ENCODE assay signal across 12 mouse cellular contexts in genomic region chr11:78820337-78821000, GRCm38 (mm10). TPM values are rescaled to one million over a fixed set of nuclear protein-coding genes. Genes with fewer than 3 reads are reported as not detected.
DNase-seq lines count a peak whose midpoint lies in the region; ATAC-seq lines count a peak whose summit lies in the region.
"Had no signal": no experiment of that assay in that cellular context is flagged by ENCODE, and none has a peak within 500 bp of the region (broad histone marks: within the 10 kb centered on the region; RNA-seq: fewer than 3 reads in every experiment).

No protein-coding gene starts in this region.

- H3K9me3 ChIP-seq in kidney, embryonic 14.5 days (ENCODE audit: control insufficient read depth, low read length): no peaks in the 10 kb centered on the region
- H3K9me3 ChIP-seq: heart, embryonic 15.5 days had no signal

- H3K9ac ChIP-seq in kidney, embryonic 14.5 days (ENCODE audit: low read depth, low read length): 0 out of 2 replicates have a peak overlapping the region, but pooled peaks have one; percentile 4
- H3K9ac ChIP-seq: heart, embryonic 15.5 days had no signal

- no peak overlapping the region; the same call in 1 of the 2 replicates for H3K4me2 ChIP-seq in kidney, embryonic 14.5 days (replicated peaks; ENCODE audit: low read depth, low read length)
- H3K4me2 ChIP-seq: heart, embryonic 15.5 days had no signal

- peaks cover 16% of the 10 kb centered on the region for H3K4me1 ChIP-seq in kidney, embryonic 14.5 days (ENCODE audit: control insufficient read depth, insufficient read depth, low read length)
- 0 out of 2 replicates have a peak, but pooled peaks cover 6% of the 10 kb centered on the region for H3K4me1 ChIP-seq in brown adipose tissue, adult 24 weeks (ENCODE audit: control insufficient read depth, insufficient read depth, insufficient read length, low read length)

- ATAC-seq in kidney, embryonic 14.5 days (ENCODE audit: low FRiP score, low TSS enrichment): peak; percentile 50; the same call in 1 of the 2 replicates

- no peaks in the 10 kb centered on the region for H3K36me3 ChIP-seq in kidney, embryonic 14.5 days (ENCODE audit: control insufficient read depth, insufficient read depth, low read length)
- H3K36me3 ChIP-seq: heart, embryonic 15.5 days had no signal

- 17% methylated on average over 12 of the region's 12 CpGs for WGBS in kidney, embryonic 14.5 days

- DNase-seq in kidney, adult 18-20 months: no peak
- peak; percentile 12 for DNase-seq in MN1 (ENCODE audit: low spot score)
- DNase-seq in mesoderm, embryonic 11.5 days (ENCODE audit: low read depth, low spot score): peak; percentile 64
- DNase-seq in lung, adult 18-20 months: no peak
- no peak for DNase-seq in lung, postnatal 10 days
- no peak for DNase-seq in cerebellum, adult 8-10 months
- DNase-seq: kidney, postnatal 10 days; lung, postnatal 36 days; thymus, postnatal 4 days had no signal

- H3K27me3 ChIP-seq in kidney, embryonic 14.5 days (ENCODE audit: control insufficient read depth, insufficient read depth, low read length): no peaks in the 10 kb centered on the region
- H3K27me3 ChIP-seq: heart, embryonic 15.5 days had no signal

- H3K4me3 ChIP-seq in kidney, embryonic 14.5 days (ENCODE audit: low read length): no peak overlapping the region
- no peak overlapping the region for H3K4me3 ChIP-seq in brown adipose tissue, adult 24 weeks (ENCODE audit: insufficient read depth, low read depth, low read length)
- H3K4me3 ChIP-seq: heart, embryonic 15.5 days had no signal

- H3K27ac ChIP-seq in kidney, embryonic 14.5 days (ENCODE audit: low read depth, low read length): peak overlapping the region; percentile 51
- peak overlapping the region; percentile 34; the same call in 1 of the 2 replicates for H3K27ac ChIP-seq in brown adipose tissue, adult 24 weeks (replicated peaks; ENCODE audit: low read depth, low read length)
- H3K27ac ChIP-seq: heart, embryonic 15.5 days had no signal

RNA-seq across cellular contexts. Expression of gene Lyrm9, which starts 5.9 kb away (rescaled TPM):
- 23.3 and 25.5 TPM in 2 replicates for polyA plus RNA-seq in kidney, embryonic 14.5 days (2014; fragmentation: Nextera tagmentation; extraction: Ambion mirVana)
- polyA plus RNA-seq in brown adipose tissue, adult 24 weeks (2012; ENCODE audit: insufficient read depth, insufficient read length, missing spikeins): 32.6 and 58.3 TPM in 2 replicates

Comparison
In these comparisons a context has a peak if more than half of its experiments do, and no peak if none do; other contexts are left out.
1. DNase-seq: peak in MN1 (single experiment) and mesoderm, embryonic 11.5 days (single experiment); none in kidney, adult 18-20 months (single experiment), lung, adult 18-20 months (0 of 2), lung, postnatal 10 days (single experiment) and cerebellum, adult 8-10 months (single experiment).